Mouse (Mus musculus) embryonic fibroblast, embryonic 13.5 days (primary cell): ENCODE results near the gene Obox5. TPM values are rescaled to one million over a fixed set of nuclear protein-coding genes. Genes with fewer than 3 reads are reported as not detected.
"Not testable (repeated sequence)": the region's sequence is repeated elsewhere in the genome, so short reads cannot be mapped to it uniquely, and the experiment has no call there.

ENCODE experiments used
- H3K27ac ChIP-seq: 2 replicates; pipeline ENCODE4 v1.5.1; 2012; ENCODE audit warnings: low read length, control low read depth, inconsistent platforms; ENCODE audit not compliant: insufficient read depth
- H3K4me1 ChIP-seq: 2 replicates; pipeline ENCODE4 v1.6.1; 2011; ENCODE audit warnings: low read length; ENCODE audit not compliant: control insufficient read depth, insufficient read depth
- H3K4me3 ChIP-seq: 2 replicates; pipeline ENCODE4 v1.5.1; 2011; ENCODE audit warnings: mild to moderate bottlenecking, control low read depth, low read length; ENCODE audit not compliant: insufficient read depth
- polyA plus RNA-seq: library from polyadenylated mRNA; stranded (reverse); fragments of >200 nt; gene quantifications from 2 replicates; pipeline ENCODE4 v1.2.4, GENCODE M21; 2011; ENCODE audit warnings: low read depth; ENCODE audit not compliant: missing spikeins, insufficient read length

The Obox5 gene
- polyA plus RNA-seq, result not detected in 2 replicates

DNA sequence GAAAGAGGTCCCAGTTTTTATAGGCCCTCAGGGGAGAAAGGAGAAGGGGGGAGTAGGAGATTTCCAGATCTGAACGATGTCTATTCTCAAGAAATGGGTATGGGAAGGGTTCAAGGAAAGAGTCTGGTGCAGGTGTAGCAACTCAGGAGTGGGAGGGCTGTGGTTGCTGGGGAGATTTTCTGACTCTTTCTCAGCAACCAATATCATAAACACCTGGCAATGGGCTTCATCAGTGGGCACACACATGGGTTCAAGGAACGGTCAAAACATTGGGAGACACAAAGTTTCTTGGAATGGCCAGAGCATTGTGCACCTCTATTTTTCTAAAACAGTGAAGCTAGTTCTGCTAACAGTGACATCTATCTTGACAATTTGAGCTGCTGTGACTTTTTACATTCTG is at the start of gene Obox5:
Gene Obox5 (plus strand): TSS at position 301 of the 400 bp plus-strand sequence.
- H3K4me1 ChIP-seq, H3K27ac ChIP-seq, H3K4me3 ChIP-seq: not testable (repeated sequence)

DNA sequence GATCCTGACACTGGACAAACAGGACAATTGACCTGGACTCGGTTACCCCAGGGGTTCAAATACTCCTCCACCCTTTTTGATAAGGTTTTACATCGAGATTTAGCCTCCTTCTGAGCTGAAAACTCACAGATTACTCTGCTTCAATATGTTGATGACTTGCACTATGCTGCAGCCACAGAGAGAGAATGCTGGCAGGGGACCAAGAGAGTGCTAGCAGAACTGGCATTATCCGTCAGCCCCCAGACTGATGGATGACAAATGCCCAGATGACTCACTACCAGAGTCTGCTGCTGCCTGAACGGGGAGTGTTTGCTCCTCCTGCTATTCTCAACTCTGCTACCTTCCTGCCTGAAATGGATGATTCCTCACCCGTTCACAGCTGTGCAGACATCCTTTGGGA is 635 bp upstream of the Obox5 start:
- H3K4me3 ChIP-seq, H3K27ac ChIP-seq, H3K4me1 ChIP-seq: not testable (repeated sequence)

Other genes with a start within 250 kb of the Obox5 start
- gene Obox3, start 110.2 kb upstream of the Obox5 start, polyA plus RNA-seq, result 0.22 and 0.37 TPM in 2 replicates
- not detected in 2 replicates for gene Obox6, start 89.5 kb downstream of the Obox5 start, polyA plus RNA-seq
- gene Crx, start 129.8 kb downstream of the Obox5 start, polyA plus RNA-seq, result not detected in 2 replicates
- gene Crxos, start 132.5 kb downstream of the Obox5 start, polyA plus RNA-seq, result not detected in 2 replicates
- 382 and 390 TPM in 2 replicates for gene Selenow, start 172.3 kb downstream of the Obox5 start, polyA plus RNA-seq
- gene Nop53, start 195.9 kb downstream of the Obox5 start, polyA plus RNA-seq, result 87.7 and 98.1 TPM in 2 replicates
- gene Ehd2, start 217.4 kb downstream of the Obox5 start, polyA plus RNA-seq, result 136 and 191 TPM in 2 replicates